Comparison of ENCODE assay signal across 18 mouse cellular contexts in the genomic region with DNA sequence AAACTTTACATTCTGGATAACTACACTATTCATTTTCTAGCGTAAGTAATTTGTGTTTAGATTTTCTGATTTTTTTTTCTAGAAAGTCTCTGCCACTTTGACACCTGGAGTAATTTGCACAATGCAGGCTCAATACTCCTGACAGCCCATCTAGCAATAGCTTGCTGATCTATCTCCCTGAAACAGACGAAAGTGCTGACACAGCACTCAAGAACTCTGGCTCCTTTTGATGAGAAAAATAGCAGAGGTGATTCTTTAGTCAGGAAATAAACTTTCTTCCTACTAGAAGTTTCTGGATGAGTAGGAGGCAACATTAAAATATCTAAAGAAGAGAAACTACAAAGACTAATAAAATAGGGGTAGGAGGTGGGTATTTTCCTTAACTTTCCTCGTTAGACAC.
"Had no signal": no experiment of that assay in that cellular context is flagged by ENCODE, and none has a peak within 500 bp of the region (broad histone marks: within the 10 kb centered on the region; RNA-seq: fewer than 3 reads in every experiment).

No protein-coding gene starts in this region.

- H3K9ac ChIP-seq: lung, embryonic 14.5 days; midbrain, embryonic 12.5 days; neural tube, embryonic 13.5 days; neural tube, embryonic 15.5 days had no signal

- H3K4me2 ChIP-seq: lung, embryonic 14.5 days; midbrain, embryonic 12.5 days; neural tube, embryonic 13.5 days; neural tube, embryonic 15.5 days had no signal

- H3K36me3 ChIP-seq: midbrain, embryonic 10.5 days; midbrain, embryonic 12.5 days; neural tube, embryonic 13.5 days; neural tube, embryonic 15.5 days had no signal

- H3K4me1 ChIP-seq: midbrain, embryonic 10.5 days; midbrain, embryonic 12.5 days; neural tube, embryonic 13.5 days; neural tube, embryonic 15.5 days had no signal

- ATAC-seq: midbrain, embryonic 16.5 days had no signal

- H3K27ac ChIP-seq: midbrain, embryonic 10.5 days; midbrain, embryonic 12.5 days; neural tube, embryonic 13.5 days; neural tube, embryonic 15.5 days had no signal

- H3K27me3 ChIP-seq: midbrain, embryonic 12.5 days; neural tube, embryonic 13.5 days; neural tube, embryonic 15.5 days had no signal

- H3K9me3 ChIP-seq: midbrain, embryonic 10.5 days; midbrain, embryonic 12.5 days; neural tube, embryonic 13.5 days; neural tube, embryonic 15.5 days had no signal

- DNase-seq: lung, adult 18-20 months; lung, embryonic 14.5 days; lung, postnatal 10 days; lung, postnatal 4 days; midbrain, embryonic 14.5 days; retina, postnatal 1 day; right cerebral cortex, adult 18-20 months; right cerebral cortex, postnatal 4 days; spleen, adult 18-20 months; thymus, adult 18-20 months; thymus, postnatal 25 days; thymus, postnatal 4 days had no signal

- H3K4me3 ChIP-seq: midbrain, embryonic 10.5 days; midbrain, embryonic 12.5 days; myocyte; neural tube, embryonic 13.5 days; neural tube, embryonic 15.5 days had no signal
